Mouse (Mus musculus): ENCODE results near the gene Ppan.
A peak's percentile ranks its signal among the peaks of the same experiment; 100 is the strongest.

The Ppan gene

DNA sequence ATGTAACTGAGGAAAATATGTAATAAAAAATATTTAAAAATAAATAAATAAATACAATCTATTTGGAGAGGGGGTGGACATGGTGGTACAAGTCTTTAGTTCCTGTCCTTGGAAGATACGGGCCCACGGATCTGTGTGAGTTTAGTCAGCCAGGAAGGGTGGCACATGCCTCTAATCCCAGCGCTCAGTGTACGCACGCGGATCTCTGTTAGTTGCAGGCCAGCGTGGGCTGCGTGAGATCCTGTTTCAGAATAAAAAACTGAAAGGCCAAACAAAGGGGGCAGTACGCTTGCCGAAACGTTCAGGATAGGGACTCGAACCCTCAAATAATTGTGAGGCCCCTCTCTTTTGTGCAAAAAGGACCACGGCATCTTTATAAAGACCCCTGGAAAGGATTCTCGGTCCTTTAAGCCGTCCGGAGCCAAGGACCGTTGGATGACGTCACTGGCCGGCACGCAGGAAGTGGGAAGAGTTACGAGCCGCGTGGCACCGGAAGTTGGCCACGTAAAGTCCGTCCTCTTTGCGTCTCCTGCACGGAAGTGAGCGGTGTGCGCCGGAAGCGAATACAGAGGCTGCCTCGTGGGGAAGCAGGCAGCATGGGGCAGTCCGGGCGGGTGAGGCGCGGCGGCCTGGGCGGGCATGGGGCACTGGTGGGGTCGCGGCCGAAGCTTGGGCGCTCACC lies at the start of gene Ppan:
Gene Ppan, plus strand, starts transcription at position 472 of the 682 bp plus-strand sequence.
- peak; percentile 99 for DNase-seq (ENCODE audit: low read depth)

DNA sequence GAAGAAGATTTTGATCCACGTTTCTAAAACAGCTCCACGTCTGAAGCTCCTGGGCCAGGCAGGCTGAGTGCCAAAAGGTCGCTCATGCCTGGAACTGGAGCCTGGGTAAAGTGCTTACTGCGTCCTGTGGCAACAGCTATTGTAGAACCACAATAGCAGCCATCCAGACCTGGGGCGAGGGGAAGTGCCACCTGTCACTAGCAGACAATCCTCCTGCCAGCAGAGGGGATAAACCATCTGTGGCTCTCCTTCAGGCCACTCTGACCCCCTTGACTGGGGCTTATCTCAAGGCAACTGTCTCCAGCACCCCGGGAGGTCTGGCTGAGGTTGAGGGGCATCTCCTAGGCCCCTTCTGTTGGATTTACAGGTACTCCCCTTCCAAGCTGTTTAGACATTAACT lies 49.0 kb upstream of the Ppan start:
- DNase-seq (ENCODE audit: low read depth): no peak

- peak; percentile 40 for DNase-seq (ENCODE audit: low read depth)
Observed at GRCm38 (mm10) chr9:20842211-20842610, 45.8 kb upstream of the Ppan start.

DNA sequence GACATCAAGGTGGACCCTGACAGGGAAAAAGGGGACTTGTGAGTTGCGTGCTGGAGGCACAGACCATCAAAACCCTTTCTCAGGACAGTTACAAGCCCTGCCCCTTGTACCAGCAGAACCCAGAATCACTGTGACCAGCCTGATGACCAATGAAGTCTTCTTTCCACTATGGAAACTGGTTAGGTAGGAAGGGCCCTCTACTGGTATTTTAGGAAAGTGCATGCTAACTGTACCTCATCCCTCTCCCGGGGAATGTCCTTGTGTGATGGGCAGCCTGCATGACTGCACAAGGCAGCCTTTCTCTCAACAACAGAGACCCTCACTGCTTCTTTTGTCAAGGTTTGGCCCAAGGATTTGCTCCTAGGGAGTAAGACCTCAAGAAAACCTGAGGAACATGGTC lies 45.3 kb upstream of the Ppan start:
- DNase-seq (ENCODE audit: low read depth): peak; percentile 38

DNA sequence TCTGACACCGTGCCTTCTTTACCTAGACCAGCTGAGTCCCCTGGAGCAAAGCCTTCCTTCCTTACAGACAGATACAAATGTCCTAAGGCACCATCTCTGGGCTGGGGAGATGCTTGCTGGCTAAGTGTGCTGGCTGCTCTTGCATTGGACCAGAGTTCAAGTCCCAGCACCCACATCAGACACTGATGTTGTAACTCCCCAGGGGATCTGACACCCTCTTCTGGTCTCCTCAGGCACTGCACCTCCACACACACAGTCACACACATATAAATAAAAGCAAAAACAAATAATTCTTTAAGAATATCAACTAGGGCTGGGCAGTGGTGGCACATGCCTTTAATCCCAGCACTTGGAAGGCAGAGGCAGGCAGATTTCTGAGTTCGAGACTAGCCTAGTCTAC lies 37.8 kb upstream of the Ppan start:
- no peak for DNase-seq (ENCODE audit: low read depth)

DNA sequence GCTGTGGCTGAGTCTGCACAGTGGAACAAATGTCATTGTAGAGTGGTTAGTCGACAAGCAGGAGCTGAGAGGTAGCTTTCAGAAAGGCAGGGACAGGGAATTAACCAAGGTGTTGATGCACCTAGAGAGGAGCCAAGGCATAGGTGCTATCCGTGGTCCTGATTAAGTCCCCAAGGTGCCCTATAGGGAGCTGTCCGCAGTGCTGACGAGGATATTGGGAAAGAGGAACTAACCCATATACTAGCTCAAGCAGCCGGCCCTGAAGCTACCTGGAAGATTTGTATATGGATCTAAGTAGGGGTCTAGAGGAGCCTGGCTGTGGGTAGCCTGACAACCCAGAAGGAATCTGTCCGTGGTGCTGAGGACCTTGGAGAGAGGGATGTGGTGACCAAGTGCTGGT lies 30.8 kb upstream of the Ppan start:
- peak; percentile 87 for DNase-seq (ENCODE audit: low read depth)

DNA sequence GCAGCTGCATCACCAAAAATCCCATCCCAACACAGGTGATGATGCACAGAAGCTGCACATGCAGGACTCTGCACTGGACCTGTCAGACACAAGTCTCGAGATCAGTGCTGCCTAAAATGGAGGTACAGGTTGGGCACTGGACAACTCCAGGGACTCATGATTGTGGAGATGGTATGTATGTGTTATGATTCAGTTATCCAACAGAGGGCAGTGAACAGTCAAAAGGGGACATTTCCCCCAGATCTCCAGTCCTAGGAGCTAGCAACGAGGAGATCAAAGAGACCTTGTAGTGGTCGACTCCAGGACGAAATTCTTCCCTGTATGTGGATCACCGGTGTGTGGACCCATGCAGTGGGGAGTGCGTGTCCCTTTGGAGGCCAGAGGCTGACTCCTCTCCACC lies 28.0 kb upstream of the Ppan start:
- peak; percentile 20 for DNase-seq (ENCODE audit: low read depth)

GRCm38 (mm10) chr9:20861821-20862220 lies 26.2 kb upstream of the Ppan start:
- peak; percentile 45 for DNase-seq (ENCODE audit: low read depth)

- DNase-seq (ENCODE audit: low read depth): no peak
Observed at GRCm38 (mm10) chr9:20862225-20862624, 25.8 kb upstream of the Ppan start.

- no peak for DNase-seq (ENCODE audit: low read depth)
Observed at GRCm38 (mm10) chr9:20866879-20867278, 21.1 kb upstream of the Ppan start.

GRCm38 (mm10) chr9:20868448-20869001 lies 19.4 kb upstream of the Ppan start, which contains the start of gene A230050P20Rik:
Gene A230050P20Rik (plus strand): TSS chr9:20868642.
- no peak for DNase-seq (ENCODE audit: low read depth)

- DNase-seq (ENCODE audit: low read depth): no peak
Observed at GRCm38 (mm10) chr9:20869246-20869645, 18.7 kb upstream of the Ppan start.

- no peak for DNase-seq (ENCODE audit: low read depth)
Observed at GRCm38 (mm10) chr9:20870211-20871173, 17.5 kb upstream of the Ppan start.

GRCm38 (mm10) chr9:20872991-20873390 lies 15.0 kb upstream of the Ppan start:
- DNase-seq (ENCODE audit: low read depth): no peak

GRCm38 (mm10) chr9:20873521-20873920 lies 14.5 kb upstream of the Ppan start:
- DNase-seq (ENCODE audit: low read depth): no peak

DNA sequence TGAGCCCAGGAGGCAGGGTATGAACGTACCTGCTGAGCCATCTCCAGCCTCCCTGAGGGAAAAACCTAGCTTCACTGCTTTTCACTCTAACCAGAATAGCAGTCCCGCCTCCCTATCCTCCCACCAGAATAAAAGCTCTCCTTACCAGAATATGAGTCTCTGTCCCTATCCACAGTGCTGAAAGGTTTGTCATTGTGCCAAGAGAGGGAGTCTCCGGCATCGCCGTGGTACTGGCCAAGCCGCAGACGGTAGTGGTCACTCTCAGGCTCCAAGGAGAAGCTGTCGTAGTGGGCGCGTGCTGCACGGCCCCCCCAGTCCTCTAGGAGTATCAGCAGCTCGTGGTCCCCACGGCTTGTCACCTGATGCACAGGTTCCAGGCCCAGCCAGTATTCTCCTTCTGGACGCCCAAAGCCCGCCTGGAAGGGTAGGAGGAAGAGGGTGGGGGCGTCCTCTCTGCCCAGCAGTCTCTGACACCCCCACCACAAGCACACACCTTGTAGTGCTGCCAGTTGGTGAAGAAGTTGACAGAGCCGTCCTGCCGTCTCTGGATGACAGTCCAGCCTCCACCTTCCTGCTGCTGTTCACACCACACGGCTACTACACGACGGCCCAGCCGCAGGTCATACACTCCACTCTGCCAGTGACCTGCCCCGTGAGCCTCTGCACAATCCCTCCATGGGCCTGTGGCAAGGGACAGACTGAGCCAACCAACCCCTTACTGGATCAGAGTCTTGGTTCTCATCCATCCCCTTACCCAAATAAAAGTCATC lies 12.8 kb upstream of the Ppan start:
- no peak for DNase-seq (ENCODE audit: low read depth)

DNA sequence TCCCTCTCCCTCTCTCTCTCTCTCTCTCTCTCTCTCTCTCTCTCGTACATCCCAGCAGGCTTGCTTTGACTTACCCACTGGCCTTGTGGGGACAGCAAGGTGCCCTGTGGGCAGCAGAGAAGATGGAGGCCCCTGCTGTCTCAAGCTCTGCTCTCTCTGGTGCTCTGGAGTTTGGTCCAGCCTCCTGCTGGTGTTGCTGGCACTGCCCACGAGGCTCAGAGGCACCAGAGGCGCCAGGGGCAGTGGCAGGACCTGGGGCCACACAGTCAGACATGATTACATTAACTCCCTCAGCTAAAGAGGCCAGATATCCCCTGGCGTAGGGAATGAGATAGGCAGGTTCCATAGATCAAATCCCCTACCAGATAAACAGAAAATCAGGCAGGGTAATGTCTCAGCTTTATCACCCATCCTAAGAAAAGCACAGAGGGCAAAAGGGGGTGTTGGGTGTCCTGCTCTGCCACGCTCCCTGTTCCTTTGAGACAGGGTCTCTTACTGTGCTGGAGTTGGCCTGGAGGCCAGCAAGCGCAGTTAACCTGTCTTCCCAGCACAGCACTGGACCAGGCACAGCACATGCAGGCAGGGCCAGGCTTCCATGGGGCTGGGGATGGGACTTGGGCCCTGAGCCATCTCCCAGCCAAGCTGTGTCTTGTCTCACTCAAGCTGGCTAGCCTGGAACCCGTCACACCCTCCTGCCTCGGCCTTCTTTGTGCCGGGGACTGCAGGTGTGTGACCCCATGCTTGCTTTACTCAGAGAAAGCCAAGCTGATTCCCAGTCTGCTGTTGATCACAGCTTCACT lies 11.5 kb upstream of the Ppan start:
- DNase-seq (ENCODE audit: low read depth): no peak

DNA sequence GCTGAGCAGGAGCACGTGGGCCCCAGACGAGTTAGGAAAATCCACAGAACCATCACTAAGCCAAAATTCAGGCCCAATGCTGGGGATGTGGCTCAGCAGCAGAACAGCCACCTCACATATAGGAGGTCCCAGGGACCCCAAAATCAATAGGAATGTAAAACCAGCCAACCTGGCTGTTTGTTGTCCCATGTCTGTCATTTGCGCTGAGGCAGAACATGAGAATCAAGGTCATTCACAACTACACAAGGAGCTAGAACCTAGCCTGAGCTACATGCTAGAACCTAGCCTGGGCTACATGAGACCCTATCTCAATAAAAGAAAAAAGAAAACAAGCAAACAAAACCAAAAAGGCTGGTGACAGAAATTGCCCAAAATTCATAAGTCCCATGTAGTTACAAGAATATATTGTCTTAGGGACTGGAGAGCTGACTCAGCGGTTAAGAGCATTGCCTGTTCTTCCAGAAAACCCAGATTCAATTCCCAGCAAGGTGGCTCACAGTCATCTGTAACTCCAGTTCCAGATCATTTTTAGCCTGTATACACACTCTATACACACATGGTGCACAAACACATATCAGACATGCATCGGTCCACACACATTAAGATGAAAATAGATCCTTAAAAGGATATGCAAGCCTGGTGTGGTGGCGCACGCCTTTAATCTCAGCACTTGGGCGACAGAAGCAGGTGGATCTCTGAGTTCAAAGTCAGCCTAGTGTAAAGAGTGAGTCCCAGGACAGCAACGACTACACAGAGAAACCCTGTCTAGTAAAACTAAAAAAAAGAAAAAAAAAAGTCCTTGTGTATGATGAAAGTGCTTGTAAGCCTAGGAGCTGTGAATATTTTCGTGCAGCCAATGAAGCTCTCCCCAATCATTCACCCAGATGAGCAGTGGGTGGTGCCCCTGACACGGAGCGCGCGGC lies 10.6 kb upstream of the Ppan start:
- no peak for DNase-seq (ENCODE audit: low read depth)

DNA sequence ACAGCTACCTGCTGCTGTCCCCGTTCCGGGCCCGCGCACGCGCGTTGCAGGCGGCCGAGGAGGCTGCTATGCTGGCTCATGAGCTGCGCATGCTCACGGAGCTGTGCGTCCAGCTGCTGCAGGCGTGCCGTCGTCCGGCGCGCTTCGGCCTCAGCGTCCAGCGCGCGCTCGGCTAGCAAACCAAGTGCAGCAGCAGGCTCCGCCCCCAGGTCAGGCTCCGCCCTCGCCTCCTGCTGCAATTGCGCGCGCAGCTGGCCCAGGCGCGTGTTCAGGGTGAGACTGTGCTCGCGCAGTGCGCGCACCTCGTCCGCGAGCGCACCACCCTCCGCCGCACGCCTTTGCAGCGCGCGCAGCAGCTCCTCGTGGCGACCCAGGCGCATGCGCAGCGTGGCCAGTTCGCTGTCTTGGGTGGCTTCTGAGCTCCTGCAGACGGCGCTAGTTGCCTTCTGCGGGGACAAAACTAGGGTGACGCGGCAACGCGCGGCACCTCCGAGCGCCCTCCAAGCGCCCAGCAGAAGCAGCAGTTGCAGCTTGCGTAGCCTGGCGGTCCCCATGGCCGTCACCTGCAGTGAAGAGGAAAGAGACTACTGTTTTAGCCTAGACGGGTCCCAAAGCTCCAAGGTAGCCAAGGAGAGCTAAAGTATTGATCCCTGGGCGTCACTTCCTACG lies 9.8 kb upstream of the Ppan start:
- peak; percentile 99 for DNase-seq (ENCODE audit: low read depth)

- DNase-seq (ENCODE audit: low read depth): no peak
Observed at GRCm38 (mm10) chr9:20878710-20879065, 9.3 kb upstream of the Ppan start.
